Mouse (Mus musculus) midbrain, postnatal 0 days (tissue): ENCODE measurements around the gene Nod2. TPM values are rescaled to one million over a fixed set of nuclear protein-coding genes. Genes with fewer than 3 reads are reported as not detected.

Experiments used
- ATAC-seq: fragments of 200-750 bp; cut with Nextera tagmentation; 2 replicates; pipeline ENCODE4 v1.8.0; 2017; ENCODE audit warnings: moderate number of reproducible peaks, mild to moderate bottlenecking, moderate TSS enrichment, moderate library complexity; ENCODE audit not compliant: low FRiP score
- DNase-seq: peaks from one replicate; pipeline ENCODE4 v3.0.0-alpha.2; 2015; ENCODE audit warnings: low spot score
- H3K27ac ChIP-seq: fragments of 300-500 bp; sonication (generic); 2 replicates; pipeline ENCODE4 v1.5.1; 2014; ENCODE audit warnings: low read depth, mild to moderate bottlenecking, low read length, mixed read lengths
- H3K27me3 ChIP-seq: fragments of 300-500 bp; sonication (generic); 2 replicates; pipeline ENCODE4 v1.6.1; 2014; ENCODE audit warnings: low read length, control low read depth, mixed read lengths; ENCODE audit not compliant: insufficient read depth
- H3K36me3 ChIP-seq: fragments of 300-500 bp; sonication (generic); 2 replicates; pipeline ENCODE4 v1.6.1; 2014; ENCODE audit warnings: low read length, control low read depth, mixed read lengths; ENCODE audit not compliant: insufficient read depth
- H3K4me1 ChIP-seq: fragments of 300-500 bp; sonication (generic); 2 replicates; pipeline ENCODE4 v1.6.1; 2014; ENCODE audit warnings: mild to moderate bottlenecking, control low read depth, antibody characterized with exemption, low read length, mixed read lengths; ENCODE audit not compliant: insufficient read depth
- H3K4me2 ChIP-seq: fragments of 300-500 bp; sonication (generic); 2 replicates; pipeline ENCODE4 v1.6.1; 2014; ENCODE audit warnings: low read depth, mild to moderate bottlenecking, low read length, mixed read lengths; ENCODE audit not compliant: poor library complexity, severe bottlenecking
- H3K4me3 ChIP-seq: fragments of 300-500 bp; sonication (generic); 2 replicates; pipeline ENCODE4 v1.5.1; 2014; ENCODE audit warnings: low read depth, mild to moderate bottlenecking, low read length, moderate library complexity
- H3K9ac ChIP-seq: fragments of 300-500 bp; sonication (generic); replicated peaks from 2 replicates; pipeline ENCODE4 v1.6.1; 2014; ENCODE audit warnings: mild to moderate bottlenecking, low read length, moderate library complexity, mixed read lengths; ENCODE audit not compliant: poor library complexity, severe bottlenecking
- H3K9me3 ChIP-seq: fragments of 300-500 bp; sonication (generic); 2 replicates; pipeline ENCODE4 v1.6.1; 2016; ENCODE audit warnings: low read length, control low read depth
- CTCF ChIP-seq: IDR thresholded peaks from 2 replicates; pipeline ENCODE4 v1.5.1; 2016; ENCODE audit warnings: antibody characterized with exemption, mild to moderate bottlenecking
- WGBS: fragments of 180-500 bp; shearing (Covaris S2); extraction: QIAGEN DNeasy Blood & Tissue Kit; methylation state at CpG from one replicate; pipeline ENCODE4 v1.1.7; 2014; 5-methylcytosine and 5-hydroxymethylcytosine counted together
- polyA plus RNA-seq: library from polyadenylated mRNA; unstranded; fragments of >200 nt; fragmentation: Nextera tagmentation; extraction: Ambion mirVana; gene quantifications from 2 replicates; pipeline ENCODE4 v1.2.1, GENCODE M21; 2015
- total RNA-seq: library from RNA; depleted of rRNA; stranded (reverse); fragments of >200 nt; gene quantifications from 2 replicates; pipeline ENCODE4 v1.2.3, GENCODE M21; 2014

The Nod2 gene
- total and polyA plus RNA-seq, 2 experiments from 2014 or later: 0.17 to 0.88 TPM

GRCm38 (mm10) chr8:88635474-88636397 is 11.4 kb upstream of the Nod2 start, which contains the start of gene Snx20:
TSS of gene Snx20 (minus strand) at chr8:88636128.
- Histone ChIP-seq H3K9ac (no peak within 1 kb of the TSS), H3K4me2 (no peak within 1 kb of the TSS), H3K36me3 (no peaks in the 10 kb centered on the region), H3K4me1 (no peaks in the 10 kb centered on the region), H3K9me3 (no peaks in the 10 kb centered on the region), H3K4me3 (no peak within 1 kb of the TSS), H3K27ac (no peak within 1 kb of the TSS), H3K27me3 (no peaks in the 10 kb centered on the region)
- WGBS: 87% methylated on average over 14 of the region's 14 CpGs
- no peak for ATAC-seq
- DNase-seq: no peak
- no peak for TF ChIP-seq CTCF

GRCm38 (mm10) chr8:88637092-88638000 is 9.8 kb upstream of the Nod2 start:
- Histone ChIP-seq H3K9me3 (no peaks in the 10 kb centered on the region), H3K9ac (no peak overlapping the region), H3K27me3 (no peaks in the 10 kb centered on the region), H3K36me3 (no peaks in the 10 kb centered on the region), H3K4me2 (no peak overlapping the region), H3K27ac (no peak overlapping the region), H3K4me1 (no peaks in the 10 kb centered on the region), H3K4me3 (no peak overlapping the region)
- WGBS: 62% methylated on average over 9 of the region's 9 CpGs
- ATAC-seq (no peak), DNase-seq (no peak)
- no peak for TF ChIP-seq CTCF

DNA sequence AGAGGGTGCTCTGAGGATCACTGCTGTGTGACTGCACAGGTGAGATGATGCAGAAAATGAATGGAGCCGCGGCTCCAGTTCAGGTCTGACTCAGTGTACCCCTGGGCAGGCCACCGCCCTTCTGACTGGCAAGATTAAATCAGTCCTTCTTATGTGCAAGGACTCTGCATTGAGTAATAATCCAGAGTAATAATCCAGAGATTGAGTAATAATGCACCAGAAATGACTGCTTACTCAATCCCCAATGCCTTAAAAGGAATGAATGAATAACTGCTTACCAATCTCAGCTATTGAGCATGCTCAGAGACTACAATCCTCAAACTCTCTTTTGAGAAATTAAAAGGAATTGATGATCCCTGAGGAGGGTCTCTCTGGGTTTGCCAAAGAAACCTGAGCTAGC is 8.2 kb upstream of the Nod2 start:
- DNase-seq (no peak), ATAC-seq (no peak)
- WGBS: 100% methylated on average over 3 of the region's 3 CpGs
- H3K4me2 ChIP-seq: no peak overlapping the region
- H3K4me1 ChIP-seq: no peaks in the 10 kb centered on the region
- H3K27me3 ChIP-seq: no peaks in the 10 kb centered on the region
- no peaks in the 10 kb centered on the region for H3K9me3 ChIP-seq
- H3K27ac ChIP-seq: no peak overlapping the region
- no peak overlapping the region for H3K4me3 ChIP-seq
- no peak for TF ChIP-seq CTCF
- no peak overlapping the region for H3K9ac ChIP-seq
- H3K36me3 ChIP-seq: no peaks in the 10 kb centered on the region

DNA sequence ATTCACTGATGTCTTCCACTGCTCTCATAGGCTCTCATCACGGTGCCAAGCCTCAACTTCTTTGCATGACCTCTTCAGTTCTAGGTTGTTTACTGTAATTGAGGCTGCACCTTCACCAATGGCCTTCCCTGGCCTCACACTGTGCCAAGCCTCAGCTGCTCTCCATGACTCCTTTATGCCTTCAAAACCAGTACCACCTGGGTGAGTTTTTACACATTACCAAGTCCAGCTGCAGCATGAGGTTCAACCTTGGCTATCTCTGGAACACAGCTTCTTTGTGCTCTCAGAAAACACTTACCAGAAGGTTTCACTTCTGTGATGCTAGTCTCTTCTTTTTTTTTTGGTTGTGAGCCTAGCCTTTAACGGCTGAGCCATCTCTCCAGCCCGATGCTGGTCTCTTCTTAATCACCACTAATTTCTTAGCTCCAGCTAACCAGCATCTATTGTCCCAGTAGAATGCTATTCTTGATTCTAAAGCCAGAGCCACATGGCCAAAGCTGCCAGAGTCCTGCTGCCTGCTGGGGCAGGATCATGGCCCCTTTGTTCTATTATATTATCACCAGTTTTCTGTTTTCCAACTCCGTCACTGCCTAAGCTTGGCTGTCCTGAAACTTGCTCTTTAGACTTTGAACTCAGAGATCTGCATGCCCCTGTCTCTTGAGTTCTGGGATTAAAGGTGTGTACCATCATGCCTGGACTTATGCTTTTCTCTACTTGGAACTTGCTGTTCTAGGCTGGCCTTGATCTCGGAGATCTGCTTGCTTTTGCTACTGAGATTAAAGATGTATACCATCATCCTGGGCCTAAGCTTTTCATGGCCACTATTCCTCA is 4.2 kb upstream of the Nod2 start:
- no peak for DNase-seq
- no peak for ATAC-seq
- H3K4me2 ChIP-seq: no peak overlapping the region
- 0 out of 2 replicates have a peak, but pooled peaks cover 2% of the 10 kb centered on the region for H3K4me1 ChIP-seq
- no peak overlapping the region for H3K4me3 ChIP-seq
- TF ChIP-seq CTCF: no peak
- H3K9me3 ChIP-seq: no peaks in the 10 kb centered on the region
- no peak overlapping the region for H3K9ac ChIP-seq
- no peak overlapping the region for H3K27ac ChIP-seq
- H3K27me3 ChIP-seq: no peaks in the 10 kb centered on the region
- 57% methylated on average over 5 of the region's 5 CpGs for WGBS
- no peaks in the 10 kb centered on the region for H3K36me3 ChIP-seq

GRCm38 (mm10) chr8:88648322-88648721 is 1.2 kb downstream of the Nod2 start:
- no peak for TF ChIP-seq CTCF
- 0 out of 2 replicates have a peak, but pooled peaks have one; percentile 31 for ATAC-seq
- Histone ChIP-seq H3K9ac (no peak overlapping the region), H3K4me2 (no peak overlapping the region), H3K27me3 (no peaks in the 10 kb centered on the region), H3K4me1 (0 out of 2 replicates have a peak, but pooled peaks cover 2% of the 10 kb centered on the region), H3K4me3 (no peak overlapping the region), H3K36me3 (no peaks in the 10 kb centered on the region), H3K27ac (no peak overlapping the region), H3K9me3 (no peaks in the 10 kb centered on the region)
- no peak for DNase-seq
